Mouse (Mus musculus): ENCODE data around the gene Slc38a9. TPM values are rescaled to one million over a fixed set of nuclear protein-coding genes. Genes with fewer than 3 reads are reported as not detected.

Slc38a9 gene
- polyA plus RNA-seq (2012; rRNA removed): 10.7 and 12.3 TPM in 2 replicates

GRCm38 (mm10) chr13:112660574-112661381 lies at the start of gene Slc38a9:
Gene Slc38a9 (plus strand): TSS chr13:112660751.

GRCm38 (mm10) chr13:112652205-112652604 lies 8.3 kb upstream of the Slc38a9 start, which contains the start of gene Ddx4:
Gene Ddx4 (minus strand): TSS chr13:112652475.

Other genes starting within 250 kb of the Slc38a9 start
- 2.5 and 2.7 TPM in 2 replicates for gene Il6st, start 196.7 kb upstream of the Slc38a9 start, polyA plus RNA-seq (2012; rRNA removed)
- gene Il31ra, start 66.4 kb upstream of the Slc38a9 start, polyA plus RNA-seq (2012; rRNA removed): 0.07 and 0.11 TPM in 2 replicates
- 0.23 and 0.25 TPM in 2 replicates for gene Ddx4, start 8.3 kb upstream of the Slc38a9 start, polyA plus RNA-seq (2012; rRNA removed)
- 14.5 and 16.9 TPM in 2 replicates for gene Plpp1, start 140.0 kb downstream of the Slc38a9 start, polyA plus RNA-seq (2012; rRNA removed)

All from liver, embryonic 14 days (tissue).